Mouse (Mus musculus): ENCODE measurements around the gene Trim47.

Gene Trim47

GRCm38 (mm10) chr11:116088188-116088587 is 38.8 kb downstream of the Trim47 start:
- no peak for DNase-seq (ENCODE audit: low spot score)

DNA sequence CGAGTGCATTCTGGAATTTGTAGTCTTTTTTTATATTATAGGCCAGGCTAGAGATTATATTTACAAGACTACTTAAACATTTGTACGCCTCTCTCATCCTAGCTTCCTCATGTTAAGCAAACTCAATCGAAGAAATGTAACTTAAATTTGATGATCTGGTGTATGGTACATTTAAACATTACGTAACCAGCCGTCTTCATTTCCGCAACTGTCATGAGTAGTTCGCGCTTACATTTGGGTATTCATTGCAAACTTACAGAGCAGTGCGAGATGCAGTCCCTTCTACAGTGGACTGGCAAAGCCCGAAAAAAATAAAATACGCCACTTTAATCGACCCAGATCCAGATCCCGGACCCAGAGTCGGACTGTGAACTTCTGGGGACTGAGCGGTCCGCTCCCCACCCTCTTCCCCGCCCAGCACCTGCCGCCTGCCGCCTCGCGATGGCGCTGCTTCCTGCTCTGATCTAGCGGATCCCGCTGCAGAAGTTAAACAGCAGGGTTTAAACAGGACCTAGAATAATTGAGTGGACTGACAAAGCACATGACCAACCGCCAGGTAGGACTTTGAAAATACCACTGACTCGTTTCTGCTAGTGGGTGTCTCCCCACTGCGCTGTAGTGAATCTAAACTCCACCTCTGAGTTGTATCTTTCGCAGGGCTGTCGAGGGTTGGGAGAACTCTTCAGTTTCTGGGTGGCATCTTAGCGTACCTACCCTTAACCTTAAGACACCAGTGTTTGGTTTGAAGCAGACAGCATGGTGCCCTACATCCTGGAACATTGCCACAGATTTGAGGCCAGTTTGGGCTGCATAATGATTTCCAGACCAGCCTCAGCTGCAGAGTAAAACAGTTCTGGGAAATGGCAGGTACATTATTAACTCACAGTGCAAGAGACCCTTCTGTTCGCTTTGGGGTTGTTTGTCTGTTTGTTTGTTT is 39.5 kb downstream of the Trim47 start:
- DNase-seq (ENCODE audit: low spot score): no peak

DNA sequence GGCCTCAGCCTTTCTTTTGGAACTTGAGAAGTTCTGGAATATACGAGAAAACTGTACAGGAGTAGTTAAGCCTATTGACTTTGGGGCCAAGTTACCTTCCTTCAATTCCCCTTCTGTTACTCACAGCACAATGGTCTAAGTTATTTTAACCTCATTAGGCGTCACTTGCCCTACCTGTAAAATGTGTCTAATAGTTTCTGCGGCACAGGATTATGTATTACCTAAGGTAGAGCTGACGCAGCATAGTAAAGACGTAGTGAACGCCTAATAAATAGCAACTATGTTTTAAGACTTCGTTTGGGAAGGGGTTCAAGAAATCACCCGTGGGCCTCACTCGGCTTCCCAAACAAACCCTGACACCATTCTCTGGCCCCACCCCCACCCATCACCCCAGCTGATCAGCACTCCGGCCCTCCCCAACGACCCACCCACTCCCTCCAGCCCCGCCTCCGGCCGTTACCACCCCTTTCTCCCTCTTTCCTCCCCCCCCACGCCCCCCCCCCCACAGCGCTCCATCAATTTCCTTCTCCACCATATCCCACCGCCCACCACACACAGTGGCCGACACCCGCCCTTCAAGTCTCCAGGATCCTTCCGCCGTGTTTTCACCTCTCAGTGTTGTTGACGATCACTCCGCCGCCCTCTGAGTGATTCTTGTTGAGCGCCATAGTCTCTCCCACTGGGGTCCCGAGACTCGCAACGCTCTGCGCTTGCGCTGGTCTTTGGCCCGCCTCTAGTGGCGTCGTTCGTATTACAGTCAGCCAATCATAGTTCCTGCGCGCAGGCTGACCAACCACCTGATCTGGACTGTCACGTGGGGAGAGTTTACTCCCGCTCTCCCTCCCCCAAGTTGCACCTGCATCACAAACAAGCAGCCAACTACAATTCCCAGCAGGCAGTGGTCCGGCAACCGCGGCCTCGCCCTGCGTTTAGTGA is 40.5 kb downstream of the Trim47 start, which contains the start of gene Wbp2:
Gene Wbp2, minus strand, starts transcription at position 738 of the 936 bp plus-strand sequence.
- peak; percentile 99 for DNase-seq (ENCODE audit: low spot score)

GRCm38 (mm10) chr11:116084166-116084565 is 42.8 kb downstream of the Trim47 start:
- DNase-seq (ENCODE audit: low spot score): no peak

- DNase-seq (ENCODE audit: low spot score): no peak
Measured at GRCm38 (mm10) chr11:116083096-116083672, 43.8 kb downstream of the Trim47 start.

- DNase-seq (ENCODE audit: low spot score): no peak
Measured at GRCm38 (mm10) chr11:116081081-116081480, 45.9 kb downstream of the Trim47 start.

DNA sequence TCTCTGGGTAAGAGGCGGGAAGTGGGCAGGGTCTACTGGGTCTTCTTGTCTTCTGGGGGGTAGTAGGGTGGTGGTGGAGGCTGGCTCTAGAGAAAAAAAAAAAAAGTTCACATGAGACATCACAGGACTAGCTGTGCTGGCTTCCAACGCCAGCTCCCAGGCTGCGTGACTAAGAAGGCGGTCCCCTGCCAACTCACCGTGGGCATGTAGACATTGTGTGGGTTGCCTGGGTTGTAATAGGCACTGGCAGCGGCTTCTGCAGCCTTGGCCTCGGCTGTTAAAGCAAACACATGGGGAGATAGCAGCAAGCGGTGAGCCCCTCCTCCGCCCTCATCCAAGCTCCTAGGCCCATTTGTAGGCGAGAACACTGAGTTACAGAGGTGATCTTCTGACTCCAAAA is 47.5 kb downstream of the Trim47 start:
- DNase-seq (ENCODE audit: low spot score): peak; percentile 61

GRCm38 (mm10) chr11:116078676-116079320 is 48.2 kb downstream of the Trim47 start:
- DNase-seq (ENCODE audit: low spot score): no peak

DNA sequence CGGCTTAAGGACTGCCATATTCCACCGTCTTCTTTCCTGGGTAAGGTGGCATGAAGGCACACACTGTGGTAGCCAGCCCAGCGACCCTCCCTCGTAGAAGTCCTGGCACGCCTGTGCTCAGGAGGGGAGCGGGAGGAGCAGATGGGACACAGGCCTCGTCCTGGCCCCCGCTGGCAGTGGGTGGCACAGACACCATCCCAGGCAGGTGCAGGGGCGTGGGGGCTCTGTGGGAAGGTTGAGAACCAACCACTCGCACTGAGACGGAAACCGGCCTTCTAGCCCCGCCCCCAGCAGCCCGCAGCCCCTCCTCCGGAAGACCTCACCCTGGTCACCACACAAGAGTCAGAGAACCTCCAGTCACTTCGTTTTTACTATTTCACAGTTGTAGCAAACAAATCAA is 48.8 kb downstream of the Trim47 start:
- DNase-seq (ENCODE audit: low spot score): no peak

GRCm38 (mm10) chr11:116077446-116078204 is 49.4 kb downstream of the Trim47 start, which contains the start of gene Unc13d:
Gene Unc13d, minus strand, starts transcription at chr11:116077961.
- no peak for DNase-seq (ENCODE audit: low spot score)

DNA sequence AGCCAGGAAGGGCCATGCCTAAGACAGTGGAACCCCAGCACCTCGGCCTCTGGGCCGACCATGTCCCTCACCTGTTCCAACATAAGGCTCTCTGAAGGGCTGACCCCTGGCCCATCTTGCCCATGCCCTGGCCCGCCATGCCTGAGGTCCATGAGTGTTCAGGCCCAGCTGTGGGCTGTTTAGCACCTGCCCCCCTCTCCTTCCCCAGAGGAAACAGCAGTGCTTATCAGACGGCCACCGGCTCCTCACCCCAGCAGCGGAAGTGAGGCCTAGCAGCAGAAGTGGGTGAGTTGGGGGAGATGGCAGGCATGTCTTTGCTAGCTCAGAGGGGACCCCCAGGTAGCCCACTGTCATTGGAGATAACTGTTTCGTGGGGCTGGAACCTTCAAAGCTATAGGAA is 50.2 kb downstream of the Trim47 start:
- DNase-seq (ENCODE audit: low spot score): no peak

- no peak for DNase-seq (ENCODE audit: low spot score)
Measured at GRCm38 (mm10) chr11:116076266-116076540, 50.8 kb downstream of the Trim47 start.

- DNase-seq (ENCODE audit: low spot score): no peak
Measured at GRCm38 (mm10) chr11:116075539-116076265, 51.3 kb downstream of the Trim47 start.

- DNase-seq (ENCODE audit: low spot score): no peak
Measured at GRCm38 (mm10) chr11:116074436-116074991, 52.5 kb downstream of the Trim47 start.

DNA sequence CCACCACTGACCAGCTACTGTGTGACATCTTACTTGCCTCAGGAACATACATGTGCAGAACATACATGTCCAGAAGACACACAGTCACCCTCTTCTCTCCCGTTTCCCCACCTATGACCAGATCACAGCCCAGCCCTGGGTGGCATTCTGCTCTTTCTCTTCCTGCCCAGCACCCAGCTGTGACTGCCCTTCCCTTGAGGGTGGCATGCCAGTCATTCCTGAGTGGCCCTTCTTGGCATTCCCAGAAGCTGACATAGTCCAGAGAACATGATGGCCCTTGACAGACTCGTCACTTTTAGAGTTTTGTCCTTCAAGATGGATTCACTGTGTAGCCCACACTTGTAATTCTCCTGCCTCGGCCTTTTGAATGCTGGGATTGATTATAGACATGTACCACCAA is 54.4 kb downstream of the Trim47 start:
- DNase-seq (ENCODE audit: low spot score): no peak

DNA sequence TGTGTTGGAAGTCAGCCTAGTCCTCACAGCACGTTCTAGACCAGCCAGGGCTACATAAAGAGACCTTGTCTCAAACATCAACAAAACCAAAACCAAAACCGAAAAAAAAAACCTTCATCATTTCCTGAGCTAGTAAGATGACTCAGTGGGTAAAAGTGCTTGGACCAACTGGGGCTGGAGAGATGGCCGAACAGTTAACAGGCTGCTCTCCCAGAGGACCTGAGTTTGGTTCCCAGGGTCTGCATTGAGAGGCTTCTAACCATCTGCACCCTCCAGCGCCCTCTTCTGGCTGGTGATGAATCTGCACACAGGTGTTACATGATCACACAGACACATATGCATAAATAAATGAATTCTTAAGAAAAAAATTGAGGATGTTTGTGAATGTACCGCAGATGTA is 55.5 kb downstream of the Trim47 start:
- no peak for DNase-seq (ENCODE audit: low spot score)

DNA sequence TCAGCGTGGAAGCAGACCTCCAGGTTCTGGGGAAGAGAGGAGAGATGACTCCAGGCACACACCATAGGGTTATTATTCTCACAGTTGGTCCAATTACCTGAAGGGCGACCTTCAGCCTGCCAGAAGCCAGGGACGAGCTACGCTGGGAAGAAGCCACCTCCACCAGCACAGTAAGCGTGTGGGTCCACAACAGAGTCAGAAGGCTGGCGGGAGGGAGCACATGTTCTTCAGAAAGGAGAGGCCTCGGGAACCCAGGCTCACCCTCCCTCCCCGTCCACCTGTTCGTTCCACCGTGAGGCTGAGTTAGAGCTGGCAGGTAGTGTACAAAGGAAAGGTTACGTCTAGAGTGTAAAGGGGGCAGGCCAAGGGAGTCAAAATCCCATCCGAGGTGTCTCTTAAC is 61.7 kb downstream of the Trim47 start:
- DNase-seq (ENCODE audit: low spot score): no peak

GRCm38 (mm10) chr11:116064187-116064867 is 62.7 kb downstream of the Trim47 start:
- no peak for DNase-seq (ENCODE audit: low spot score)

DNA sequence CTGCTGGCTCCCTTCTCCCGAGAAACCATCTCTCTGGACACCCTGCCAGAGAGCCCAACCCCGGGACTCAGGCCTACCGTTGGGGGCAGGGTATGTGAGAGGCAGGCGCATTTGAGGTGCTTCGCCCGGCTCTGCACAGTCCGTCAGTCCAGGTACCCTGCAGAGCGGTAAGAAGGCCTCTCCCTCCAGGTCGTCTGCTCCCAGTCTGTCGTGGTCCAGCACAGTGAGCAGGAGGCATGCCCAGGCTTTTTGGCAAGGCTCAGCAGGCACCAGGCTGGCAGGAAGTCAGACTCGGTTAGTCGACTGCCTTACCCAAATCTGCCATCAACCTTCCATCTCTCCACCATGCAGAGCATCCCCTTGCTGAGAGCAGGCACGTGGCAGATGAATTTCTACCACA is 63.4 kb downstream of the Trim47 start:
- no peak for DNase-seq (ENCODE audit: low spot score)

GRCm38 (mm10) chr11:116062521-116062920 is 64.5 kb downstream of the Trim47 start:
- DNase-seq (ENCODE audit: low spot score): no peak

Measured in layer of hippocampus, adult 9-10 months (tissue).